Mouse (Mus musculus): ENCODE results near the gene Tc2n. TPM values are rescaled to one million over a fixed set of nuclear protein-coding genes. Genes with fewer than 3 reads are reported as not detected.
"Not testable (repeated sequence)": the region's sequence is repeated elsewhere in the genome, so short reads cannot be mapped to it uniquely, and the experiment has no call there.

Gene Tc2n
- polyA plus RNA-seq, 1 experiment, result not detected

GRCm38 (mm10) chr12:101718755-101719150 is 430 bp upstream of the Tc2n start:
- TF ChIP-seq MYOD1 (IDR thresholded peaks at IDR 0.05; ENCODE audit: control insufficient read depth, insufficient read length, low read depth) (no peak), MYOG (IDR thresholded peaks at IDR 0.05; ENCODE audit: control insufficient read depth, extremely low read depth, insufficient read length) (no peak), CEBPB (IDR thresholded peaks at IDR 0.05; ENCODE audit: low read depth) (no peak), FOSL1 (IDR thresholded peaks at IDR 0.05; ENCODE audit: insufficient read depth, low read length, poor library complexity, severe bottlenecking) (no peak), USF1 (IDR thresholded peaks at IDR 0.05; ENCODE audit: low read depth) (no peak)
- no peaks in the 10 kb centered on the region for H3K36me3 ChIP-seq (ENCODE audit: control insufficient read depth, insufficient read depth)

DNA sequence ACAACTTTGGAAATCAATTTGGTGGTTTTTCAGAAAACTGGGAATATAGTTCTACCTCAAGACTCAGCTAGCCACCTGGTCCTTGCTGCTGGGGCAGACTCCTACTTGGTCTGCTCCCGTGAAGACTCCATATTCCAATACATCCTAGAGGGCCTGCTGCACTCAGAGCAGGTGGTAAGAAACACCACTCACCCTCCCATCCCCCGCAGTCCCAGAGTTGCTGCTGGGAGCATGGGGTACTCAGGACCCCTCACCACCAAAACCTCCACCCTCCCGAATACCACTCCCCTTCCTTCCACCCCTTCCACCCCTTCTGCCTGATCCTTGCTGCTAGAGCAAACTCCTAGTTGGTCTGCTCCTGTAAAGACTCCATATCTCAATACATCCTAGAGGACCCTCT is 19.1 kb downstream of the Tc2n start:
- H3K79me2 ChIP-seq (ENCODE audit: control insufficient read depth, insufficient read depth), result no peaks in the 10 kb centered on the region
- H3K27me3 ChIP-seq (ENCODE audit: control insufficient read depth, insufficient read depth, insufficient read length), result no peaks in the 10 kb centered on the region
- H3K36me3 ChIP-seq (ENCODE audit: control insufficient read depth, insufficient read depth), result no peaks in the 10 kb centered on the region
- TF ChIP-seq MYOD1 (IDR thresholded peaks at IDR 0.05; ENCODE audit: control insufficient read depth, insufficient read length, low read depth), result no peak
- TF ChIP-seq USF1 (IDR thresholded peaks at IDR 0.05; ENCODE audit: low read depth), result no peak
- TF ChIP-seq CTCF (IDR thresholded peaks at IDR 0.05; ENCODE audit: control insufficient read depth, insufficient read depth, insufficient read length), result no peak
- TF ChIP-seq FOSL1 (IDR thresholded peaks at IDR 0.05; ENCODE audit: insufficient read depth, low read length, poor library complexity, severe bottlenecking), result no peak
- no peak for TF ChIP-seq MYOG (IDR thresholded peaks at IDR 0.05; ENCODE audit: control insufficient read depth, extremely low read depth, insufficient read length)
- no peak overlapping the region for H3K4me3 ChIP-seq (ENCODE audit: insufficient read depth, poor library complexity, severe bottlenecking)
- no peak overlapping the region for H3ac ChIP-seq (ENCODE audit: control insufficient read depth, insufficient read length, low read depth)
- no peaks in the 10 kb centered on the region for H3K79me3 ChIP-seq (ENCODE audit: low read depth)

More at GRCm38 (mm10) chr12:101718755-101719150, 430 bp upstream of the Tc2n start:
- H3ac ChIP-seq (ENCODE audit: control insufficient read depth, insufficient read length, low read depth), result no peak overlapping the region
- H3K79me3 ChIP-seq (ENCODE audit: low read depth), result no peaks in the 10 kb centered on the region
- H3K4me3 ChIP-seq (ENCODE audit: insufficient read depth, poor library complexity, severe bottlenecking), result no peak overlapping the region
- H3K79me2 ChIP-seq (ENCODE audit: control insufficient read depth, insufficient read depth), result no peaks in the 10 kb centered on the region
- H3K27me3 ChIP-seq (ENCODE audit: control insufficient read depth, insufficient read depth, insufficient read length), result peaks cover 6% of the 10 kb centered on the region

- Histone ChIP-seq H3ac (ENCODE audit: control insufficient read depth, insufficient read length, low read depth) (no peak overlapping the region), H3K4me3 (ENCODE audit: insufficient read depth, poor library complexity, severe bottlenecking) (no peak overlapping the region), H3K79me2 (ENCODE audit: control insufficient read depth, insufficient read depth) (no peaks in the 10 kb centered on the region), H3K36me3 (ENCODE audit: control insufficient read depth, insufficient read depth) (no peaks in the 10 kb centered on the region), H3K79me3 (ENCODE audit: low read depth) (no peaks in the 10 kb centered on the region), H3K27me3 (ENCODE audit: control insufficient read depth, insufficient read depth, insufficient read length) (no peaks in the 10 kb centered on the region)
- no peak for TF ChIP-seq MYOG (IDR thresholded peaks at IDR 0.05; ENCODE audit: control insufficient read depth, extremely low read depth, insufficient read length)
- no peak for TF ChIP-seq MAX (IDR thresholded peaks at IDR 0.05)
- TF ChIP-seq CEBPB (IDR thresholded peaks at IDR 0.05; ENCODE audit: low read depth), result no peak
- no peak for TF ChIP-seq USF1 (IDR thresholded peaks at IDR 0.05; ENCODE audit: low read depth)
- no peak for TF ChIP-seq MYOD1 (IDR thresholded peaks at IDR 0.05; ENCODE audit: control insufficient read depth, insufficient read length, low read depth)
- no peak for TF ChIP-seq FOSL1 (IDR thresholded peaks at IDR 0.05; ENCODE audit: insufficient read depth, low read length, poor library complexity, severe bottlenecking)
- TF ChIP-seq CTCF (IDR thresholded peaks at IDR 0.05; ENCODE audit: control insufficient read depth, insufficient read depth, insufficient read length), result no peak
Measured at GRCm38 (mm10) chr12:101696521-101696920, 21.8 kb downstream of the Tc2n start.

DNA sequence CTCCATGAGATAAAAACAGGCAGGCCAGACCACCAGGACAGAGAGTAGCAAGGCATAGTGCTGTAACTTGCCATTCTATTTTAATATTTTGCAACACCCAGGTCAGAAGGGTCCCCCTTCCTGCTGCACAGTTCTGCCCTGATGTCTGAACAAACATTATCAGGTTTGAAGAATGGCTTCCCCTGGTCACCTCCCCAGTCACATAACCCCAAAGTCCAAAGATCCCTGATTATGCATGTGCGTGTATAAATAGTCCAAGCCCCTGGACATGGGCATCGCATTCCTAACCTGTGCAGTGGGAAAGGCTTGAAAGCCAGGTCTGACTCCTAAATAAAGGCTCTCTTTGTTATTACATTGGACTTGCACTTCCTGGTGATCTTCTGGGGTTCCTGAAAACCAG is 37.8 kb downstream of the Tc2n start:
- no peak for TF ChIP-seq USF1 (IDR thresholded peaks at IDR 0.05; ENCODE audit: low read depth)
- H3ac ChIP-seq (ENCODE audit: control insufficient read depth, insufficient read length, low read depth), result no peak overlapping the region
- no peaks in the 10 kb centered on the region for H3K27me3 ChIP-seq (ENCODE audit: control insufficient read depth, insufficient read depth, insufficient read length)
- H3K79me2 ChIP-seq (ENCODE audit: control insufficient read depth, insufficient read depth), result no peaks in the 10 kb centered on the region
- H3K79me3 ChIP-seq (ENCODE audit: low read depth), result no peaks in the 10 kb centered on the region
- H3K36me3 ChIP-seq (ENCODE audit: control insufficient read depth, insufficient read depth), result no peaks in the 10 kb centered on the region
- no peak overlapping the region for H3K4me3 ChIP-seq (ENCODE audit: insufficient read depth, poor library complexity, severe bottlenecking)

DNA sequence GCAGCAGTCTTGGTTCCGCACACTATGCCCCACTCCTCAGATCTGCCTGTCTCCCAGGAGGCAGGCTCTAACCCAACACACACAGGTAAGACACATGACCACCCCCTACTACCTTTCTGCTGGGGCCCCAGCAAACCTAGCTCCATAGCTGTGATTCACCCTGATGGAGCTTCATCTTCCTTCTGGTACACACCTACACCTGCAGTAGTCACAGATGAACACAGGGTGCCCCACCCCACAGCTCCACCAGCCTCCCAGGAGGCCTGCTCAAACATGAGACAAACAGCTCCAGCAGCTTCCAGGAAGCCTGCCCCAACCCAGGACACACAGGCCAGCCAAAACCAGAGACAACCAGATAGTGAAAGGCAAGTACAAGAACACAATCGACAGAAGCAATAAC is 50.8 kb downstream of the Tc2n start:
- Histone ChIP-seq H3K79me3 (ENCODE audit: low read depth) (no peaks in the 10 kb centered on the region), H3K4me3 (ENCODE audit: insufficient read depth, poor library complexity, severe bottlenecking) (no peak overlapping the region)
- TF ChIP-seq MYOG (IDR thresholded peaks at IDR 0.05; ENCODE audit: control insufficient read depth, extremely low read depth, insufficient read length), result no peak
- no peak for TF ChIP-seq USF1 (IDR thresholded peaks at IDR 0.05; ENCODE audit: low read depth)
- TF ChIP-seq FOSL1 (IDR thresholded peaks at IDR 0.05; ENCODE audit: insufficient read depth, low read length, poor library complexity, severe bottlenecking), result no peak
- TF ChIP-seq CEBPB (IDR thresholded peaks at IDR 0.05; ENCODE audit: low read depth), result no peak
- no peak for TF ChIP-seq CTCF (IDR thresholded peaks at IDR 0.05; ENCODE audit: control insufficient read depth, insufficient read depth, insufficient read length)
- TF ChIP-seq MAX (IDR thresholded peaks at IDR 0.05), result no peak
- TF ChIP-seq MYOD1 (IDR thresholded peaks at IDR 0.05; ENCODE audit: control insufficient read depth, insufficient read length, low read depth), result no peak

GRCm38 (mm10) chr12:101633137-101633536 is 85.2 kb downstream of the Tc2n start:
- no peaks in the 10 kb centered on the region for H3K36me3 ChIP-seq (ENCODE audit: control insufficient read depth, insufficient read depth)

More for the DNA sequence above, 50.8 kb downstream of the Tc2n start:
- H3ac ChIP-seq (ENCODE audit: control insufficient read depth, insufficient read length, low read depth), result no peak overlapping the region
- H3K79me2 ChIP-seq (ENCODE audit: control insufficient read depth, insufficient read depth), result no peaks in the 10 kb centered on the region
- no peaks in the 10 kb centered on the region for H3K27me3 ChIP-seq (ENCODE audit: control insufficient read depth, insufficient read depth, insufficient read length)
- H3K36me3 ChIP-seq (ENCODE audit: control insufficient read depth, insufficient read depth), result no peaks in the 10 kb centered on the region

GRCm38 (mm10) chr12:101606622-101607021 is 111.7 kb downstream of the Tc2n start:
- not testable (repeated sequence) for H3ac ChIP-seq (ENCODE audit: control insufficient read depth, insufficient read length, low read depth); H3K4me3 ChIP-seq (ENCODE audit: insufficient read depth, poor library complexity, severe bottlenecking); H3K79me2 ChIP-seq (ENCODE audit: control insufficient read depth, insufficient read depth); H3K79me3 ChIP-seq (ENCODE audit: low read depth); H3K36me3 ChIP-seq (ENCODE audit: control insufficient read depth, insufficient read depth); H3K27me3 ChIP-seq (ENCODE audit: control insufficient read depth, insufficient read depth, insufficient read length)

More at GRCm38 (mm10) chr12:101633137-101633536, 85.2 kb downstream of the Tc2n start:
- H3ac ChIP-seq (ENCODE audit: control insufficient read depth, insufficient read length, low read depth), result no peak overlapping the region
- H3K27me3 ChIP-seq (ENCODE audit: control insufficient read depth, insufficient read depth, insufficient read length), result no peaks in the 10 kb centered on the region
- no peak overlapping the region for H3K4me3 ChIP-seq (ENCODE audit: insufficient read depth, poor library complexity, severe bottlenecking)
- no peaks in the 10 kb centered on the region for H3K79me3 ChIP-seq (ENCODE audit: low read depth)
- no peaks in the 10 kb centered on the region for H3K79me2 ChIP-seq (ENCODE audit: control insufficient read depth, insufficient read depth)
- TF ChIP-seq USF1 (IDR thresholded peaks at IDR 0.05; ENCODE audit: low read depth) (no peak), CEBPB (IDR thresholded peaks at IDR 0.05; ENCODE audit: low read depth) (no peak), FOSL1 (IDR thresholded peaks at IDR 0.05; ENCODE audit: insufficient read depth, low read length, poor library complexity, severe bottlenecking) (no peak), CTCF (IDR thresholded peaks at IDR 0.05; ENCODE audit: control insufficient read depth, insufficient read depth, insufficient read length) (no peak)

Data from C2C12 (cell line).